Mouse (Mus musculus) embryo, embryonic 9.5 days (tissue): ENCODE results near the gene Tgfbr2.

ENCODE experiments used
- DNase-seq: peaks from one replicate; pipeline ENCODE4 v3.0.0-alpha.2; 2017; ENCODE audit errors: extremely low spot score

Tgfbr2 gene

DNA sequence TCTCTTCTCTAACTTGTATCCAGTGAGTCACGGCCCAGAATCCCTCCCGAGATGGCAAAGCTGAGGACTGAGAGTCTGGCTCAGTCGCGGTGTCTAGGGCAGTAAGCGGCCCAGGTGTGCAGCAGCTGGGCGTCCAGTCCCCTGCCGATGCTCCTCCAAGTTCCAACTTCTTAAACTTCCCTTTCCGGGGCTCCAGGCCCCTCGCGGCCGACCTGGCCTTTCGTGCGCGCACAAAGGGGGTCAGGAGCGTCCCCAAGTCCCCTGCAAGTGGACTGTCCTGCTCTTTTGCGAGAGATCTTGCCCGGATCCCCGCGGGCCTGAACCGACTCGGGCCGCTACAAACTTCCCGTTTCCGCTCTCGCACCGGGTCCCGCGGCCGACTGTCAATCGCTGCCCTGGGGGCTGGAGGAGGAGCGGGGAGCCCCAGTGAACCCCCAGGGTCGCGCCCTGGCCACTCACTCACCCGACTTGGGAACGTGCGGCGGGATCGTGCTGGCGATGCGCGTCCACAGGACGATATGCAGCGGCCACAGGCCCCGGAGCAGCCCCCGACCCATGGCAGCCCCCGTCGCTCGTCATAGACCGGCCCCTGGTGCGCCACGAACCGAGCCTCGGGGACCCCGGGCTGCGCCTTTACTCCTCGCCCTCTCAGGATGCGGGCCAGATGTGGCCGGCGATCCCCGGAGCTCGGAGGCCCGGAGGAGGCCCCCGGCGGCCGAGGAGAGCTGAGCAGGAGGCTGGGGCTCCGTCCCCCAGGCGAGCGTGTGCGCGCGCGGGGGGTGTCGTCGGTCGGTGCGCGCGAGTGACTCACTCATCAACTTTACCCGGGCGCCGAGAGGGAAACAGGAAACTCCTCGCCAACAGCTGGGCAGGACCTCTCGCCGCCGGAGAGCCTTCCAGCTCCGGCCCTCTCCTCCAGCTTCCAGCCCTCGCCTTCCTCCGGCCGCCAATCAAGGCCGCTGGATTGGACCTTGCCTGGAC is at the start of gene Tgfbr2:
Gene Tgfbr2 (minus strand): TSS at position 880 of the 981 bp plus-strand sequence.
- peak; percentile 80 for DNase-seq

DNA sequence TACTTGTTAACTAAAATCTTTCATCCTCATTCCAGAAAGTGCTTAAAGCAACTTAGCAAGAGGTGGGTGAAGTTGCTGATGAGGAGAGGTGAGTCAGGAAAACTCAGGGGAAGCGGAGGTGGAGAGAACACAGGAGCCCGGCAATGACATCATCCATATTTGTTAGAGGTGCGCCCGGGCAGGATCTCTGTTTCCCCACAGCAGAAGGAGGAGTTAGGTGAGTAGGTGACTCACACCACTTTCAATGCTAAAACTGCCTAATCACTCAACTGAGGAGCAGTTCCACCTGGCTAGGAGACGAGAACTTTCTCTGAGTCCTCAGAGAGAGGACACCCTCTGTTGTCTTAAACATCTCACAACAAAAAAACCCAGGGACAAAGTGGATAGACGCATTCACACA is 48.2 kb upstream of the Tgfbr2 start:
- DNase-seq = no peak

DNA sequence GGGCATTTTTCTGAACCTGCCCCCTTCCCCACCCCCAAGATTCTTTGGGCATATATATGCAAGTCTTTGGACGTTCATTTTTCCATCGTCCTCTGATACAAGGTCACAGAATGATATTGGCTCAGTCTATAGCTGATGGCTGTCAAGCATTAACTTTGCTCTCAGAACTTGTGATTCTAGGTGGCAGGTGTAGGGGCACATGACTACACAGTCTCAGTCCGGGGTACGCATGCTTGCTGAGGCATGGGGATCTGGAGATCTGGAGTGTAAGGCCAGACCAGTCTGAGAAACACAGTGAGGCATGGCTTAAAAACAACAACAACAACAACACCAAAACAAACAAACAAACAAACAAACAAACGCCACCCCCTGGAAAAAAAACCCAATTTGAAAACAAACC is 47.5 kb upstream of the Tgfbr2 start:
- DNase-seq = no peak

DNA sequence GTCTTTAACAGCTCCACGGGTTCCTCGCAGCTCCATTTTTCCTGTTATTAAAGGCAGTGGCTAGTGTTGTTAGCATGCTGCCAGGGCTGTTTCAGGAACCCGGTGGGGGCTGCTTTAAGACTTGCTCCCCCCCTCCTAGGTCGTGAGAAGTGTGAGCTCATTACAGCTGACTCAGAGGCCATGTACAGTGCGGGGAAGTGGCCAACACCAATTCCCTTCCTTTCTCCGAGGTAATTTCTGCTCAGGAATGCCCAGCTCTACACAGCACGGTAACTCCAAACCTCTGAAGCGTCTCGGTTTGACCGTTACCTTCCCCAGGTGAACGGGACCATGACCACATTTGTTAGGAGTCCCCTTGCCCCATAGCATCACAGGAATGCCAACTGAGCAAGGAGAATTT is 46.8 kb upstream of the Tgfbr2 start:
- no peak for DNase-seq

DNA sequence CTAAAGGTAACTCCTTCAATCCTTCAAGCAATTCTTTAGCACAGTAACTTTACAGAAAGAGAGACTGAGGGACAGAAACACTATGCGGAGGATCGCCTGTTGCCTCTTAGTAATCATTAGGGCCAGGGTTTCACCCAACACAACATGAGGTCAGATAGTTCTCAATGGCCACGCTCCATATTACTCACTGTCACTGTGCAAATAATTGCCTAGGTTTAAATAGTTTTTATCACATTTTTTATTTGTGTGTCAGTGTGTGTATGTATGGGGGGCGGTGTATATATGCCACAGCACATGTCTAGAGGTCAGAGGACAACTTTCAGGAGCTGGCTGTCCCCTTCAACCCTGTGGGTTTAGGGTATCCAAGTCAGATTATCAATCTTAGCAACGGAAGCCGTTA is 46.4 kb upstream of the Tgfbr2 start:
- no peak for DNase-seq

DNA sequence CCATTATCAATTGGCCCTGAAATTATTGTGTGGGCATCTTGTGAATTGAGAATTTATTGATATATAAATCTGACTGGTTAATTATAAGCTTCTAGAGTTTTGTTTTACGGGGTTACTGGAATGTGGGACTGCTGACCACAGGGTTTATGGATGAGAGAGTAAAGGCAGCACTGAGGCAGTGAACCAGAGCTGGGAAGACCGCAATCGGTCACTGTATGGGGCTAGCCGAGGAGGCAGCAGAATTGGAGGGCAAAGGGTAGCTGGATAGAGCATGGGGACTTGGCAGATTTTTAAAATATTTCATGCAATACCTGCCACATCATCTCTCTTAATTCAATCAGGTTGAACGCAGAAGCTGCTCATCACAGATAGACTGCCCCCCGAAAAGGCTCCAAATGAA is 45.5 kb upstream of the Tgfbr2 start:
- DNase-seq = no peak

DNA sequence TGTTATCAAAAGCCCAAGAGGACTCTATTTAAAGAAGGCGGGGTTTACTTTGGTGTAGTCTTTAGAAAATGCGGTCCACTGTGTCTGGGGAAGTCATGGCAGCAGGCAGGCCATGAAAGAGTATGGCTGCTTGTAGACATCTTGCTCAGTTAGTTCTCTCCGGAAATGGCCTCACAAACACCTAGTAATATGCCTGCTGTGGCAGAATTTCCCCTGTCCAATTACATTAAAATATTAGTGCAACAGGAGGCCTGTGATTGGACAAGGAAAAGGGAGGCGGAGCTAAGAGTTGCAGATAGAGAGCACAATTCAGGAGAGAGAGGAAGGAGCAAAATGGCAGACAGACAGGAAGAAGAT is 45.0 kb upstream of the Tgfbr2 start:
- DNase-seq = no peak

DNA sequence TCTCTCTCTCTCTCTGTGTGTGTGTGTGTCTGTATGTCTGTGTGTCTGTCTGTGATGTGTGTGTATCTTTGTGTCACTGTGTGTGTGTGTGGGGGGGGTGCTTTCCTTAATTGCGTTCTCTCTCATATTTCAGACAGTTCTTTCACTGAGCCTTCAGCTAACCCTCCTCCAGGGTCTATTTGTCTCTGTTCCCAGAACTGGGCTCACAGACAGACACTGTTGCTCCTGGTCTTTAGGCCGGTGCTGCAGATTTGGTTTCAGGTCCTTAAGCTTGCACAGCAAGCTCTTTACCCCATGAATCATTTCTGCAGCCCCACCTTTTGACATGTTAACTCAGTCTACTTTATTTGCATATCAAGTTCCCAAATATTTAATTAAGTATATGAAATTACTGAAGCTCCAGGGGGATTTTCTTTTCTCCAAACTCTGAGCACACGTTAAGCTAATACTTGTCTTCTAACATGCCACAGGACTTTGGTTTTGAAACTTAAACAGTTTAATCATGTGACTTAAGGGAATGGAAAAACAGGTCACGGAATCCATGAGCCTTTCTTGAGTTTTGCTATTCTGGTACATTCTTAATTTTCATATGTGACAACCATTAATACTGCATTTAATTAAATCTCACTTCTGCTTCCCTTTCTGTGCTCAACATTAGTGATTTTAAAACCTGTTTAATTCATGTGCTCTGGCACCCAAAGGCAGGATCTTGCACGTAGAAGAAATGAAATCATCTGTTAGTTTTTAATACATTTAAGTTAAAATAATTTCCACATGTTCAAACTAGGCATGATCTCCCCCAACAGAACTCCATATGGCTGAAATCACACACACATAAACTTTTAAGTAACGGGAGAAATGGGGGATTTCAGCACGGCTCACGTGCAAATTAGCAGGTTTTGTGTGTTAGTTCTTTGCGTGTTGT is 44.3 kb upstream of the Tgfbr2 start:
- DNase-seq = no peak

DNA sequence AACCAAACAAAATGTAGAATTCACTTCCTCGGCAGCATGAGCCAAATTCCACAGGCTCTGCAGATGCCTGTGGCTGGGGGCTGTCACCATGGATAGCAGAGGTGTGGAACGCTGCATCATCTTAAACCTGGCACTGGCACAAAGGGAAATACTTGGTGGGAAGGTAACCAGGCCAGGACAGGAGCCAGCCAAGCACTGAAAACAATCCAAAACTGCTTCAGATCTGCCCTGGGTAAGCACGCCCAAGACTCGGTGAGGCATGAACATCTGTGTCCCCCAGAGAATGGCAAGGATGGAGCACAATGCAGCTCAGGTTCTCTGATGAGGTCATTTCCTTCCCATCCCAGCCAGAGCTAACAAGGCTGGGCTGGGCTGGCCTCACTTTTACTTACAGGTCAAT is 43.6 kb upstream of the Tgfbr2 start:
- no peak for DNase-seq

DNA sequence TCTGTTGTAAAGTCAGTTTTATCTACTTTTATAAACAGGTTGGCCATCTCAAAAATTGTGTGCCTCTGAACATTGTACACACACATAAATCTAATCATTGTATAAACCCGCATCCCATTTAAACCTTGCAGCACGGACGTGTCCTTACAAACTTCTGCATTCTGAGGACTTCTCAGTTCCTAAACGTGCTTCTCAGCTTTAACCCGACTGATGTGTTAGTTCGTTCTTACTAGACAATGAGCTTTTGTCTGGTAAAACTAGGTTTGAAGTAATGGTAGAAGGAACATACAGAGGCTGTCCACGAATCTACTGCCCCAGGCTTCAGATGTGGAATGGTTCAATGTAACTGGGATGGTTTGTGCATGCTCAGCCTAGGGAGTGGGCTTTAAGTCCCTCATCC is 41.9 kb upstream of the Tgfbr2 start:
- DNase-seq = no peak

DNA sequence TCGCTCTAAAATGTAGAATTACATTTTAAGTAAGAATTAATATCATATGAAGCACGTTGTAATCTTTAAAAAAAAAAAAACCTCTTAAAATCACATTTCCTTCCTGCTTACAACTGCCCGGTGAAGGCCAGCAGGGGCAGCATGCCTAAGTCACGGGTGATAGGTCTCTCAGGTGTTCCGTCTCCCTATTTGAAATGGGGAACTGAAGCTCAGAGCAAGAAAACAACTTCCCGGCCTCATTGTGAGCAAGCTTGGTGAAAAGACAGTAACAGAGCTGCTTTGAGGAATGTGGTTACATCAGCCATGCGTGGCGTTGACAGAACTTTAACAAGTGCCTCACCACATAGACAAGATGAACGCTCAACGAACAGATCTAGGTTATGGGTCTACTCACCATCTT is 41.5 kb upstream of the Tgfbr2 start:
- no peak for DNase-seq

DNA sequence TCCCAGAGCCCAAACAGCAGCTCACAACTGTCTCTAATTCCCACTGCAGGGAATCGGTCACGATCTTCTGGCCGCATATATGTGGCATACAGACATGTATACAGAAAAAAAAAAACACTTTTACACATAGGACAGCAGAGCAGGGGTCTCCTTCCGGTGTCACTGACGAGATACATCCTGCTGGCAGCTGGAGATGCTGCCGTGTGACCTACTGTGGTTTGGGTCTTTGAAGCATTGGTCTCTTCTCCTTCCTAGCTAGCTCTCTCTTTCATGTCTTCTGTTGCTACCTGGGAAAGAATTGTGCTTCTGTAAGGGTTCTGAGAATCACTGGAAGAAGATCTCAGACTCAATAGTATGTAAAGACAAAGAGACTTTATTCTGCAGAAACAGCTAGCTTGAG is 39.1 kb upstream of the Tgfbr2 start:
- no peak for DNase-seq

DNA sequence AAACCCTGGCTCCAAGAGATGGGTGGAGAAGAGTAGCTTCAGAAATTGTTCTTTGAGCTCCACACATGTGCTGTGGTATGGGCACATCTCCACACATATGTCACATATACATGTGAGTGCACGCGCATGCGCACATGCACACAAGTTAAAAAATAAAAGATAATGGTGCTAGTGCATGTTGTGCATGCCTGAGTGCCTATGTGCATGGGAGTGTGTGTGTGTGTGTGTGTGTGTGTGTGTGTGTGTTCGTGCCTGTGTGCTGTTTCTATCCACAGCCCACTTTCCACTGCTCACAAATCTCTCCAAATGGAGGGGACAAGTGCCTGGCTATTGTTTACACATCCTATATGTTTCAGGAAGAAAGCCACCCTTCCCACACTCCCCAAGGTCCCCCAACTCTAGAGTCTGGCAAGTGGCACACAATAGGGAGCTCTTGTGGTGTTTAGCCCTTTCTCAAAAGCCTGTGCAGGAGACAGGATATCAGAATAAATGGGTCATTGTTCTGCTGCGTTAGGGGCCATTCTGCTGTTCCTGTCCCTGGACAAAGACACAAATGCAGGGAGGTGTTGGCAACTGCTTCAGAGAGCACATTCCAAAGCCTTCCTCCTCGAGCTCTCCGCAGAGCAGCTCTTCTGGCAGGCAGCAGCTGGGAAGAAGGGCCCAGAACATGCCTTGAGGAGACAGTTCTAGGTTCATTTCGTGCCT is 37.9 kb upstream of the Tgfbr2 start:
- DNase-seq = no peak

DNA sequence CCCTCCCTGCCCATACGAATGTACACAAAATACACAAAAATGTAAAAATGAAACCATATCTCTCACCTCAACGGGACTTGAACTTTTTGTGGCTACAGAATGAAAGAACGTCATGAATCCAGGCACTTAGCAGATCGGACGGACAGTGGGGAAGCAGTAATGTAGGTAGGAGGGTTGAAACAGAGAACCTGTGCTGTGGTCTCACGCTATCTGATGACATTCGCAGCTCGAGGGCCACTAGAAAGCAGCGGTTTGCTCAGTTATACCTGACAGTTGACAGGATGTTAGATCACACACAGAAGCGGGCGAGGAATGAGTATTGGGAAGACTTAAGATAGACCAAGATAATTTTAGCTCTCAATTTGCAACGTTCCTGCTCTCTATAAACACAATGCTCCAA is 36.9 kb upstream of the Tgfbr2 start:
- no peak for DNase-seq

DNA sequence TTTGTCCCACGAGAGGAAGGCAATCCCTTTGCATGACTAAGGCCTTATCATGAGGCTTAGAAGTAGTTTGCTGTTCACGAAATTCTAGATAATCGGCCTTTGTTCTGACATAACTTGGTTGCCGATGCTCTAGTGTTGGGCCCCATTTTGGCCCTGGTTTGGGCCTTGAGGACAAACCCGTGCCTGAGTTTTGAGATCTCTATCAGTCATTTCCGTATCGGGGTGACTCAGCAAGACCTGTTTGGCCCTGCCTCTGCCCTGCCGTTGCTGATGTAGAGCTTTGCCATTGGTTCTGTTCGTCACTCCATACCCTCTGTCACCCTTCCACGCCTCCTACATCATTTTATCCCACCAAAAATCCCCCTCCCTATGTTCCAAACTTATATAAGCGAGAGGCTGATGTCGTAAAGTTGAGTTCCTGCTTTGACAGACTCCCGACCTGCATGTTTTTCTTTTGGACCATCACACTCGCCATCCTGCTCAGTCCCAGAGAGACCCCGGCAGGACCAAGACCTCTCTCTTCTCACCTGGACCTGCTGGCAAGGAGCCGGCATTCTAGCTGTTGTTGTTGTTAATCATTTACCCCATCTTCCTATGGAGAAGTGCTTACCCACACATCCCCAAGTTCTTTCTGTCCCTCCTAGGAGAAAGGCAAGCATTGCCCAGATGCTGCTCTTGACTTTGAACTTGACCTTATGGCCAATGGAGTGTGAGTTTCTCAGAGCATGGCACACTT is 33.2 kb upstream of the Tgfbr2 start:
- no peak for DNase-seq

DNA sequence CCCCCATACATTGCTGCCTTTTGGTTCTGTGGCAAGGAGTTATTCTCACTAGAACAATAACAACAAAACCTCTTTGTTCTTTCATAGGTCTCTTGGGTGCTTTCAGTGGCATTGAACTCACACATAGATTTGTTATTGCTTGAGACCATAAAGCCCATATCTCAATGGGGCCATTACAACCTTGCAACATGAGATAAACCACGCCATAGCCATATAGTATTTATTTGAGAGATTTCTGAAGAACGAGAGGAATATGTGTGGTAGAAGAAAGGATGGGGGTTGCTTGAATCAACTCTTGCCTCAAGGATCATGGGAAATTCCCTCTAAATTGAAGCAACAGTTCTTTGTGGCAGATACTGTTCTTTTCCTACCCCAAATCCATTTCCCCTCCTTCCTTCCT is 31.7 kb upstream of the Tgfbr2 start:
- no peak for DNase-seq

DNA sequence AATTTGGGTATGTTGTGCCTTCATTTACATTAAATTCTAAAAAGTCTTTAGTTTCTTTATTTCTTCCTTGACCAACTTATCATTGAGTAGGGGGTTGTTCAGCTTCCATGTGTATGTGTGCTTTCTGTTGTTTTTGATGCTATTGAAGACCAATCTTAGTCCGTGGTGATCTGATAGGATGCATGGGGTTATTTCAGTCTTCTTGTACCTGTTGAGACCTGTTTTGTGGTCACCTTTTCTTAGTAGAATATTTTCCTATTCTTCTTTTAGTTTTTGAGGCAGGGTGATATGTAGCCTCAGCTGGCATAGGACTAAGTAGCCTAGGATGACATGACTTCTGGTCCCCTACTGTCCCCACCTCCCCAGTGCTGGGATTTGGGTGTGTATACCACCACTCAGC is 28.5 kb upstream of the Tgfbr2 start:
- DNase-seq = no peak

DNA sequence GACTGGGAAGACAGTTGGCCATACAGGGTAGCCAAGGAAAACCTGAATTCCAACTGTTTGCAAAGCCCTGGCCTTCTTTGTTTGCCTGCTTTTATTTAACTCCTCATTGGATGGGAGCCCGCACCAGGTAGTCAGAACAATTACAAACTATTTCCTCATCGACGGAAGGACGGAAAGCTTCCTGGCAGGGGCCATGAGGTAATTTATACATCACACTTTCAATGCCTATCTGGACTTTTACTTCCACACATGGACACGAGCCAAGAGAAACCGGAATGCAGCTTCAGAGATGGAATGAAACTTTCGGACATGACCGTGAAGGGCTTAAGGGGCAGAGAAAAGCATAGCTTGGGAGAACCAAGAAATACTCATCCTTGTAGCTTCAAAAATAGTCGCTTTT is 24.0 kb upstream of the Tgfbr2 start:
- DNase-seq = no peak

DNA sequence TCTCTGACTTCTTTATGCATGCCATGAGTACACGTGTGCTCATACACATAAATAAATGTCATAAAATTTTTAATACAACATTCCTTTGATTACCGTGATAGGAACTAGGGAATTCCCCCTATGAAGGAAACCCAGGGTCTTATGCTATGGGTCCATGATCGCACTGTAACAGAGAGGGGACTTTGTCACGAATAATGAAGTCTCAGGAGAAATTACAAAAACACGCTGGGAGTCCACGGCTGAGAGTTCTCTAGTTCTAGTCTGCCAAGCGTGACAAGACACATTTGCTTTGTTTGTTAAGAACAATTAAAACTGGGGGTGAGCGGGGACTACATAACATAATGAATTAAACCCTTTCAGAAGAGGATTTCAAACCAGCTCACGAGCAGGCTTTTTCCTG is 23.3 kb upstream of the Tgfbr2 start:
- DNase-seq = no peak

DNA sequence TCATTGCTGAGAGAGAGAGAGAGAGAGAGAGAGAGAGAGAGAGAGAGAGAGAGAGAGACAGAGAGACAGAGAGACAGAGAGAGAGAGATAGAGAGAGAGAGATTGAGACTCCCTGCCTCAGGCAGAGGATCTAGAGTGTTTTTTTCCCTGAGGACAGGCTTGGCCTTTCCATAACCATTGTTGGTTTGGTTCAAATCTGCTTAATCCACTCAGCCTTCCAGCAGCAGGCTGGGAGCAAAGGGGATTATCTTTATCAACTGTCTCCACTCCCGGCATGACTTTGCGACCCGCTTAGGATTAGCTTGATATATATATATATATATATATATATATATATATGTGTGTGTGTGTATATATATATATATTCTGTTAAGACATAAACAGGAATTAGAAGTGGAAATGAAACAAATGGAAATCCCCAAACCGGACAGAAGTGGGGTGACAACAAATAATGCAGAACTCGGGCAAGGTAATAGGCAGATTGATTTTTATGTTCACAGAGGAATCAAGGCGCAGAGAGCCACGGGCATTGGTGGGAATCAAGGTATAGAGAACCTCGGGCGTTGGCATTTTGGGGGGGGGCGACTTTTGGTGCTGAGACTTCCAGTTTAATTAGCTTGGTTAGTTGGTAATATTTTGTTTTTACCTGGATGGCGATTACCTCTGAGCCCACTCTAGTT is 22.5 kb upstream of the Tgfbr2 start:
- no peak for DNase-seq

DNA sequence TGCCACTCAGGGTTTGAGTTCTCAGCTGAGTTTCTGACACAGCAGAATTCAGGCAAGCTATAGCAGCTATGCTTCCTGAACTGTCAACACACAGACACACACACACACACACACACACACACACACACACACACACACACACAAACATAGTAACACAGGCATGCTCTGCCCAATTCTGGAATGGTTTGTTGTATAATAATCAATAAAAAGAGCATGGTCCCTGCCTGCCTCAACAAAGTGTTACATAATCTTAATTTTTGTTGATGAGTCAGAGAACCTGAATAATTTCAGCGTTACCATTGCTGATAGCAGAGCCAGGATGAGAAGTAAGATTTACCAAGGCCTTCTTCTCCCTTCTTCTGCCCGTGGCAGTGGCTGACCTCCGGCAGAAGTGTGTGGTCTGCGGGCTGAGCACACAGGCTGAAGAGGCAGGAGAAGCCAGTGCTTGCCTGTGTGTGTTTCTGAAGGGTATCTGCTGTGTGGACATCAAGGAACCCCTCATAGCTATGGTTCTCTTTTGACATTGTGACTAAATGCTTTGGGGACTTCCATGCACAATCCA is 18.8 kb upstream of the Tgfbr2 start:
- no peak for DNase-seq
